Mouse (Mus musculus) heart, adult 2 months (tissue): ENCODE measurements at regions not wholly inside any gene's neighbourhood (a gene's known extent, or its start where the extent isn't known, plus 50 kb on each side); places are given as distances from the start of the nearest gene placed in this dataset.
A peak's percentile ranks its signal among the peaks of the same experiment; 100 is the strongest.

Experiments
- CTCF ChIP-seq: fragments of 200-600 bp; IDR thresholded peaks from 2 replicates; pipeline ENCODE4 v1.8.1; 2022; ENCODE audit warnings: antibody characterized with exemption, mild to moderate bottlenecking, moderate library complexity
- EP300 ChIP-seq: fragments of 200-500 bp; IDR thresholded peaks from 2 replicates; pipeline ENCODE4 v1.6.1; 2011; ENCODE audit warnings: low read depth, low read length, control low read depth; ENCODE audit not compliant: insufficient read depth
- POLR2A ChIP-seq: fragments of 200-500 bp; IDR thresholded peaks from 2 replicates; pipeline ENCODE4 v1.6.1; 2011; ENCODE audit warnings: mild to moderate bottlenecking, low read depth, low read length, control low read depth; ENCODE audit not compliant: insufficient read depth

- TF ChIP-seq POLR2A (no peak), CTCF (peak; percentile 95), EP300 (peak; percentile 59; the same call in 1 of the 2 replicates)
Observed at GRCm38 (mm10) chr1:184235131-184235983, 201.3 kb upstream of the 1700056E22Rik start.
